Mouse (Mus musculus) kidney, postnatal 0 days (tissue): Measurements from ENCODE around the gene Tmem203. TPM values are rescaled to one million over a fixed set of nuclear protein-coding genes. Genes with fewer than 3 reads are reported as not detected.

Source experiments
- ATAC-seq: fragments of 200-750 bp; cut with Nextera tagmentation; replicated peaks from 2 replicates; pipeline ENCODE4 v1.8.0; 2017; ENCODE audit warnings: low read depth, moderate number of reproducible peaks, moderate TSS enrichment, moderate library complexity; ENCODE audit not compliant: low FRiP score
- DNase-seq: peaks from one replicate; pipeline ENCODE4 v3.0.0-alpha.2; 2016; ENCODE audit warnings: low spot score
- H3K27ac ChIP-seq: fragments of 300-500 bp; sonication (generic); 2 replicates; pipeline ENCODE4 v1.5.1; 2014; ENCODE audit warnings: mild to moderate bottlenecking
- H3K27me3 ChIP-seq: fragments of 300-500 bp; sonication (generic); 2 replicates; pipeline ENCODE4 v1.6.1; 2014; ENCODE audit warnings: low read length, mixed read lengths; ENCODE audit not compliant: insufficient read depth
- H3K36me3 ChIP-seq: fragments of 300-500 bp; sonication (generic); 2 replicates; pipeline ENCODE4 v1.6.1; 2014; ENCODE audit warnings: low read length, mixed read lengths; ENCODE audit not compliant: insufficient read depth
- H3K4me1 ChIP-seq: fragments of 300-500 bp; sonication (generic); replicated peaks from 2 replicates; pipeline ENCODE4 v1.6.1; 2014; ENCODE audit warnings: antibody characterized with exemption, low read length, mixed read lengths; ENCODE audit not compliant: insufficient read depth
- H3K4me2 ChIP-seq: fragments of 300-500 bp; sonication (generic); 2 replicates; pipeline ENCODE4 v1.6.1; 2014; ENCODE audit warnings: mild to moderate bottlenecking, low read length, moderate library complexity, mixed read lengths
- H3K4me3 ChIP-seq: fragments of 300-500 bp; sonication (generic); replicated peaks from 2 replicates; pipeline ENCODE4 v1.5.1; 2014; ENCODE audit warnings: low read depth, low read length
- H3K9ac ChIP-seq: fragments of 300-500 bp; sonication (generic); 2 replicates; pipeline ENCODE4 v1.6.1; 2014; ENCODE audit warnings: low read depth, low read length
- H3K9me3 ChIP-seq: fragments of 300-500 bp; sonication (generic); replicated peaks from 2 replicates; pipeline ENCODE4 v1.6.1; 2016; ENCODE audit warnings: low read length, inconsistent platforms, mixed read lengths
- CTCF ChIP-seq: IDR thresholded peaks from 2 replicates; pipeline ENCODE4 v1.5.1; 2016; ENCODE audit warnings: antibody characterized with exemption, low read depth, mild to moderate bottlenecking, moderate library complexity
- WGBS: fragments of 180-500 bp; shearing (Covaris S2); extraction: QIAGEN DNeasy Blood & Tissue Kit; methylation state at CpG from one replicate; pipeline ENCODE4 v1.1.7; 2014; 5-methylcytosine and 5-hydroxymethylcytosine counted together
- polyA plus RNA-seq: library from polyadenylated mRNA; unstranded; fragments of >200 nt; fragmentation: Nextera tagmentation; extraction: Ambion mirVana; gene quantifications from 2 replicates; pipeline ENCODE4 v1.2.1, GENCODE M21; 2015

Tmem203 gene
- polyA plus RNA-seq, 1 experiment from 2014 or later, result 46.7 TPM

GRCm38 (mm10) chr2:25291184-25292053, 36.2 kb downstream of the Tmem203 start:
- peak overlapping the region; percentile 33 for H3K4me3 ChIP-seq
- H3K9me3 ChIP-seq, result no peaks in the 10 kb centered on the region
- WGBS, result 4% methylated on average over 31 of the region's 32 CpGs
- peak overlapping the region; percentile 58 for H3K4me2 ChIP-seq
- no peak for ATAC-seq
- no peak for TF ChIP-seq CTCF
- no peak for DNase-seq
- H3K27ac ChIP-seq, result no peak overlapping the region
- H3K27me3 ChIP-seq, result peaks cover 49% of the 10 kb centered on the region
- H3K4me1 ChIP-seq, result peaks cover 9% of the 10 kb centered on the region; the same call in 1 of the 2 replicates
- H3K9ac ChIP-seq, result 0 out of 2 replicates have a peak overlapping the region, but pooled peaks have one; percentile 31
- H3K36me3 ChIP-seq, result no peaks in the 10 kb centered on the region

GRCm38 (mm10) chr2:25292054-25292544, 36.9 kb downstream of the Tmem203 start:
- Histone ChIP-seq H3K27me3 (peaks cover 49% of the 10 kb centered on the region), H3K27ac (no peak overlapping the region), H3K9me3 (no peaks in the 10 kb centered on the region), H3K9ac (0 out of 2 replicates have a peak overlapping the region, but pooled peaks have one; percentile 31), H3K4me3 (peak overlapping the region; percentile 33), H3K4me1 (peaks cover 9% of the 10 kb centered on the region; the same call in 1 of the 2 replicates), H3K4me2 (peak overlapping the region; percentile 58), H3K36me3 (no peaks in the 10 kb centered on the region)
- no peak for TF ChIP-seq CTCF
- 3% methylated on average over 34 of the region's 43 CpGs for WGBS
- DNase-seq (no peak), ATAC-seq (0 out of 2 replicates have a peak, but pooled peaks have one; percentile 6)

- peak; percentile 82 for DNase-seq
- H3K9me3 ChIP-seq, result no peaks in the 10 kb centered on the region
- no peak overlapping the region for H3K9ac ChIP-seq
- peaks cover 9% of the 10 kb centered on the region; the same call in 1 of the 2 replicates for H3K4me1 ChIP-seq
- H3K4me2 ChIP-seq, result no peak overlapping the region
- no peak for ATAC-seq
- 0% methylated on average over 1 of the region's 1 CpGs for WGBS
- no peak overlapping the region for H3K27ac ChIP-seq
- no peaks in the 10 kb centered on the region for H3K36me3 ChIP-seq
- peak overlapping the region; percentile 33; the same call in 1 of the 2 replicates for H3K4me3 ChIP-seq
- TF ChIP-seq CTCF, result peak; percentile 90
- H3K27me3 ChIP-seq, result peaks cover 49% of the 10 kb centered on the region
Measured at GRCm38 (mm10) chr2:25292856-25293255, 37.6 kb downstream of the Tmem203 start.

GRCm38 (mm10) chr2:25293706-25294105, 38.5 kb downstream of the Tmem203 start:
- Histone ChIP-seq H3K4me1 (peaks cover 9% of the 10 kb centered on the region; the same call in 1 of the 2 replicates), H3K36me3 (no peaks in the 10 kb centered on the region), H3K27ac (no peak overlapping the region), H3K4me3 (no peak overlapping the region), H3K4me2 (no peak overlapping the region), H3K9me3 (no peaks in the 10 kb centered on the region), H3K9ac (no peak overlapping the region), H3K27me3 (peaks cover 41% of the 10 kb centered on the region)
- DNase-seq, result no peak
- no peak for ATAC-seq
- WGBS, result 73% methylated on average over 9 of the region's 9 CpGs
- no peak for TF ChIP-seq CTCF

GRCm38 (mm10) chr2:25297093-25297492, 41.9 kb downstream of the Tmem203 start:
- H3K4me1 ChIP-seq, result no peaks in the 10 kb centered on the region; the same call in 1 of the 2 replicates
- no peak for TF ChIP-seq CTCF
- no peaks in the 10 kb centered on the region for H3K9me3 ChIP-seq
- DNase-seq, result no peak
- no peak overlapping the region for H3K4me2 ChIP-seq
- WGBS, result 79% methylated on average over 8 of the region's 8 CpGs
- ATAC-seq, result no peak
- peaks cover 7% of the 10 kb centered on the region for H3K27me3 ChIP-seq
- H3K36me3 ChIP-seq, result no peaks in the 10 kb centered on the region
- no peak overlapping the region for H3K9ac ChIP-seq
- no peak overlapping the region for H3K4me3 ChIP-seq
- no peak overlapping the region for H3K27ac ChIP-seq

GRCm38 (mm10) chr2:25298046-25298445, 42.8 kb downstream of the Tmem203 start:
- Histone ChIP-seq H3K4me3 (no peak overlapping the region), H3K27me3 (no peaks in the 10 kb centered on the region), H3K9me3 (no peaks in the 10 kb centered on the region), H3K4me1 (no peaks in the 10 kb centered on the region), H3K27ac (no peak overlapping the region), H3K36me3 (no peaks in the 10 kb centered on the region), H3K9ac (no peak overlapping the region), H3K4me2 (no peak overlapping the region)
- DNase-seq, result no peak
- 76% methylated on average over 10 of the region's 10 CpGs for WGBS
- no peak for ATAC-seq
- no peak for TF ChIP-seq CTCF
